Comparison of ENCODE assay signal across 9 mouse cellular contexts in genomic region chr17:12660572-12661260, GRCm38 (mm10). TPM values are rescaled to one million over a fixed set of nuclear protein-coding genes. Genes with fewer than 3 reads are reported as not detected.
A peak's percentile ranks its signal among the peaks of the same experiment; 100 is the strongest.
DNase-seq lines count a peak whose midpoint lies in the region; ATAC-seq and TF ChIP-seq lines count a peak whose summit lies in the region.
"Had no signal": no experiment of that assay in that cellular context is flagged by ENCODE, and none has a peak within 500 bp of the region (broad histone marks: within the 10 kb centered on the region; RNA-seq: fewer than 3 reads in every experiment).

No protein-coding gene starts in this region.

- no peak overlapping the region for H3K9ac ChIP-seq in heart, adult 2 months (ENCODE audit: low read depth, low read length)
- no peak overlapping the region for H3K9ac ChIP-seq in heart, postnatal 0 days (replicated peaks; ENCODE audit: low read depth, low read length)

- TF ChIP-seq CTCF in heart, adult 2 months (IDR thresholded peaks at IDR 0.05): peak; percentile 90
- peak; percentile 68 for TF ChIP-seq CTCF in heart, postnatal 0 days (IDR thresholded peaks at IDR 0.05; ENCODE audit: low read depth)

- 67% methylated on average over 13 of the region's 13 CpGs for WGBS in heart, adult 2 months
- WGBS in heart, embryonic 10.5 days: 66% methylated on average over 13 of the region's 13 CpGs
- WGBS in heart, postnatal 0 days: 69% methylated on average over 13 of the region's 13 CpGs

- no peak overlapping the region for H3K4me3 ChIP-seq in heart, adult 2 months
- no peak overlapping the region for H3K4me3 ChIP-seq in heart, embryonic 10.5 days
- H3K4me3 ChIP-seq in heart, postnatal 0 days (ENCODE audit: low read depth, low read length): no peak overlapping the region

- TF ChIP-seq POLR2A in heart, adult 2 months (IDR thresholded peaks at IDR 0.05; ENCODE audit: insufficient read depth, low read depth, low read length): no peak

- intact Hi-C loops in heart, adult 2 months (cut with DNase I): loop anchor here (1.0 to 5.0 kb wide), 3 partner anchors 126 to 244 kb away; no protein-coding TSS in a partner anchor

- H3K4me1 ChIP-seq in heart, adult 2 months (ENCODE audit: control insufficient read depth, insufficient read depth, low read length): no peaks in the 10 kb centered on the region
- peaks cover 30% of the 10 kb centered on the region for H3K4me1 ChIP-seq in heart, embryonic 10.5 days
- H3K4me1 ChIP-seq in heart, postnatal 0 days (ENCODE audit: control insufficient read depth, insufficient read depth): peaks cover 7% of the 10 kb centered on the region; the same call in 1 of the 2 replicates

- H3K9me3 ChIP-seq in heart, embryonic 10.5 days: no peaks in the 10 kb centered on the region
- no peaks in the 10 kb centered on the region for H3K9me3 ChIP-seq in heart, postnatal 0 days (replicated peaks; ENCODE audit: control insufficient read depth, low read length)

- H3K36me3 ChIP-seq in heart, adult 2 months (ENCODE audit: control insufficient read depth, insufficient read depth, low read length): no peaks in the 10 kb centered on the region
- H3K36me3 ChIP-seq in heart, embryonic 10.5 days: no peaks in the 10 kb centered on the region; the same call in 1 of the 2 replicates
- no peaks in the 10 kb centered on the region for H3K36me3 ChIP-seq in heart, postnatal 0 days (replicated peaks; ENCODE audit: control insufficient read depth, insufficient read depth, low read length)

- no peak overlapping the region for H3K4me2 ChIP-seq in heart, postnatal 0 days (ENCODE audit: low read depth, low read length)

- TF ChIP-seq EP300 in heart, adult 2 months (IDR thresholded peaks at IDR 0.05; ENCODE audit: insufficient read depth, low read depth, low read length): no peak
- no peak for TF ChIP-seq EP300 in heart, postnatal 0 days (IDR thresholded peaks at IDR 0.05; ENCODE audit: low read depth)

- no peaks in the 10 kb centered on the region for H3K79me2 ChIP-seq in heart, adult 2 months (replicated peaks; ENCODE audit: control insufficient read depth, insufficient read depth, low read length)

- H3K27ac ChIP-seq in heart, adult 2 months: no peak overlapping the region
- no peak overlapping the region for H3K27ac ChIP-seq in heart, embryonic 10.5 days
- H3K27ac ChIP-seq in heart, postnatal 0 days (ENCODE audit: low read depth): no peak overlapping the region

- ATAC-seq in heart, postnatal 0 days (ENCODE audit: insufficient read depth, low read depth): peak; percentile 29; the same call in 1 of the 2 replicates
- 0 out of 2 replicates have a peak, but pooled peaks have one; percentile 39 for ATAC-seq in megakaryocyte, adult 5-6 weeks (ENCODE audit: poor library complexity, severe bottlenecking)

- no peak for DNase-seq in heart, adult 2 months
- no peak for DNase-seq in heart, embryonic 10.5 days (ENCODE audit: low spot score)
- DNase-seq in 416B (ENCODE audit: low read depth) (peak; percentile 34), R1 (ENCODE audit: low read depth, low spot score) (peak; percentile 41)
- no peak for DNase-seq in heart, postnatal 0 days (ENCODE audit: low spot score)
- no peak for DNase-seq in right cerebral cortex, postnatal 10 days (ENCODE audit: low spot score in 2 of 2)
- DNase-seq in frontal cortex, postnatal 25 days (ENCODE audit: low spot score in 2 of 2): no peak

- H3K27me3 ChIP-seq in heart, adult 2 months (ENCODE audit: control insufficient read depth, insufficient read depth, low read length): no peaks in the 10 kb centered on the region
- H3K27me3 ChIP-seq in heart, embryonic 10.5 days (ENCODE audit: insufficient read depth, poor library complexity, severe bottlenecking): no peaks in the 10 kb centered on the region
- no peaks in the 10 kb centered on the region for H3K27me3 ChIP-seq in heart, postnatal 0 days (ENCODE audit: control insufficient read depth, insufficient read depth, low read length)

RNA-seq across cellular contexts. Expression of gene Slc22a1, which starts 14.9 kb away (rescaled TPM):
- total RNA-seq in heart, adult 2 months (2021): 10 to 100 TPM in 1 of 2 experiments, 1 to 10 TPM in 1; 7.9 to 10.8 TPM
- polyA plus RNA-seq in heart, adult 2 months (2012; rRNA removed): 2.7 and 9.0 TPM in 2 replicates
- 0.39 and 1.1 TPM in 2 replicates for polyA plus RNA-seq in heart, embryonic 10.5 days (2016; fragmentation: Nextera tagmentation; extraction: Ambion mirVana)
- not detected in 2 replicates for total RNA-seq in heart, postnatal 0 days (2014; rRNA removed; ENCODE audit: low replicate concordance)
- polyA plus RNA-seq in heart, postnatal 0 days (2015; fragmentation: Nextera tagmentation; extraction: Ambion mirVana): 33.5 and 42.8 TPM in 2 replicates
- total RNA-seq in megakaryocyte, adult 5-6 weeks (2015): not detected in 2 replicates
- total RNA-seq in megakaryocyte, adult 5-6 weeks (2017): not detected in 2 replicates
- total RNA-seq: layer of hippocampus, adult 18-20 months had no signal

Comparison
In these comparisons a context has a peak if more than half of its experiments do, and no peak if none do; other contexts are left out.
1. DNase-seq: peak in 416B (single experiment) and R1 (single experiment); none in heart, adult 2 months (0 of 2), heart, embryonic 10.5 days (single experiment), heart, postnatal 0 days (single experiment), right cerebral cortex, postnatal 10 days (0 of 2) and frontal cortex, postnatal 25 days (0 of 2).